Mouse (Mus musculus) urinary bladder, postnatal 36 days (tissue): ENCODE results near the gene Skint6.
"Not testable (repeated sequence)": the region's sequence is repeated elsewhere in the genome, so short reads cannot be mapped to it uniquely, and the experiment has no call there.

Experiments
- DNase-seq, 2 experiments: peaks; one replicate each; pipeline ENCODE4 v3.0.0; 2022; ENCODE audit warnings: low spot score in 2 of 2, mixed read lengths in 1 of 2

Skint6 gene

DNA sequence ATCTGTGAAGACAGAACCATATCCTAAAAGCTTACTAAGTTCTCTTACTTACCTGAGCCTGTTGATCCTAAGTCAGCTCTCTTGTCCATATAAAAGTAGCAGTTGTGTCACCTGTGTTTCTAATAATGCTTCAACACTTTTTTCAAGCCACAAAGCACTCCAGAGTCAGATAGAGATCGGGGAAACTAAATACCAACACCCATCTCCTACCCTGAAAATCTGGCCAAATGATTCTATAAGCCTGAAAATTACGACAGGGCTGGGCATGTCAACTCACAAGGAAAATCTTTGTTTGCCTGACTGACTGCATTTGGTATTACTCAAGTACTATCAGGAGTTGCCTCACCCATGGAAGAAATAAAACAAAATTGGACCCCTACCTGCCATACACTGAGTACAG is at the start of gene Skint6:
Gene Skint6 (minus strand): TSS at position 101 of the 400 bp plus-strand sequence.
- DNase-seq: no peak

DNA sequence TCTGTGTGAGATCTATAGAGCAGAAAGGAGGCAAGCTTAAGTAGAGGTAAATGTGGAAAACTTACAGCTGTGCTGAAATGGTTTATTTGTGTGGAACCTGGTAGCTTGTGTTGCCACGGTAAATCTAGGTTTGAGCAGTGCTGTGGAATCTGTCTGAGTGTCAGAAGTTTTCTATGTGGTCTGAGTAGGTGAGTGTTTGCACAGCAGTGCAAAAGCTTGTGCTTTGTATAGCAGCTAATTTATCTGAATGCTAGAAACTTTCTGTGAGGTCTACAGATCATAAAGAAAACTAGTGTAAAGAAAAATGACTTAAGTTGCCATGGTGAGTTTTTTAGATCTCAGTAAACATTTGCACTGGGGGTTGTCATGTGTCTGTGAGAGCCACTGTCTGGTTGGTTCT is 34.1 kb upstream of the Skint6 start:
- DNase-seq: no peak

GRCm38 (mm10) chr4:113301773-113302473 is 15.2 kb upstream of the Skint6 start:
- DNase-seq: no peak

- no peak for DNase-seq
Observed at GRCm38 (mm10) chr4:113263363-113264060, 23.3 kb downstream of the Skint6 start.

DNA sequence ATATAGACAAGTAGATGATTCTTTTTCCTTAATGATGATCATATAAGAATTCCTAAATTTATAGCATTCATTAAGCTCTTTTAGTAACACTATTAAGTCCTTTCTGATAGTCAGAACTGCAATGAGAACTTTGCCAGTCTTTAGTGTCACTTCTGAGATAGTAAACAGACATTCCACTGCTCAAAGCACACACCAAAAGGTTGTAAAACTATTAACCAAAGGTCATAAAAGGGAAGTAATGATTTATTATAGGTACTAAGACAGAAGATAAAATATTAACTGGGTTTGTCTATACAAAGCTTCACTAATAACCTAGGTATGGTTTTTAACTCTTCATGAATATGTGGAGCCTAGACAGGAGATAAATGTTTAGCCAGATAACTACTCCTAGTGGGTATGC is 41.0 kb downstream of the Skint6 start:
- no peak for DNase-seq

GRCm38 (mm10) chr4:113067621-113068020 is 219.2 kb downstream of the Skint6 start:
- DNase-seq: no peak

GRCm38 (mm10) chr4:112979160-112979559 is 307.6 kb downstream of the Skint6 start:
- not testable (repeated sequence) for DNase-seq

DNA sequence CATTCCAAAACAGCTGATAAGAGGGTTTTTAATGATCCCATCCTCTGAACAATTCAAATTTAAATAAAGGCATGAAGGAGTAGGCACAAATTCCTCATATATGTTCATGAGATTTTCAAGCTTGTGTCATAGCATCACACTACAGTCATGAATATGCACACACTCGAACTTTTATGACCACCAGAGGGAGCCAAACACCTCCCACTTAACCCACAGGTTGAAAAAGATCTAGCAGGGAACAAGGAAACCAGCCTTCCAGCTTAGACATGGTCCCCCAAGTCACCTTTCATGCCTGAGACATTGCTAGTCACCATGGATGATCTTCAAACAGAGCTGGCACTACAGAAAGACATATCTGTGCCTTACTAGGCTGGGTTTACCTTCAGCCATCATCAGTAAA is 496.1 kb downstream of the Skint6 start:
- no peak for DNase-seq

DNA sequence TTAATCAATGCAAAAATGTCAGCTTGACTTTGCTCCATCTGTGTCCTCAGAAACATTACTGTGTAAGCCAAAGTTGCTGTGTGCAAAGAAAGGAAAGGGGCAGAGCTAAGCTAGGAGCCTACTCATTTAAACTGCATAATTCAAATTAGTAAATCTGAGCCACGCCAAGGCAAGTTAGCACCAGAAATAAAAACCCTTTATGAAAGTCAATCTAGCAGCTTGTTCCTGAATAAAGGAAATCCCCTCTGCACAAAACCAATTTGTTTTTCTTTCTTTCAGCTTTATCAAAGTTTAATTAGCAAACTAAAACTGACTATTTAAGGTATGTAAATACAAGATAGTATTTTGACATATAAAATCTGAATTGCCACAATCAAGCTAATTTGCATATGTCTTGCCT is 512.0 kb downstream of the Skint6 start, which contains the start of gene Skint10:
Gene Skint10 (minus strand): TSS at position 101 of the 400 bp plus-strand sequence.
- DNase-seq: no peak
